Mouse (Mus musculus): ENCODE measurements around the gene Itgav. TPM values are rescaled to one million over a fixed set of nuclear protein-coding genes. Genes with fewer than 3 reads are reported as not detected.

Itgav gene
- 18.7 TPM for polyA plus RNA-seq (2014; fragmentation: Illumina TruSeq; extraction: RNeasy Lipid Tissue Mini Kit (QIAGEN cat#74804); ENCODE audit: low read depth, low replicate concordance)

DNA sequence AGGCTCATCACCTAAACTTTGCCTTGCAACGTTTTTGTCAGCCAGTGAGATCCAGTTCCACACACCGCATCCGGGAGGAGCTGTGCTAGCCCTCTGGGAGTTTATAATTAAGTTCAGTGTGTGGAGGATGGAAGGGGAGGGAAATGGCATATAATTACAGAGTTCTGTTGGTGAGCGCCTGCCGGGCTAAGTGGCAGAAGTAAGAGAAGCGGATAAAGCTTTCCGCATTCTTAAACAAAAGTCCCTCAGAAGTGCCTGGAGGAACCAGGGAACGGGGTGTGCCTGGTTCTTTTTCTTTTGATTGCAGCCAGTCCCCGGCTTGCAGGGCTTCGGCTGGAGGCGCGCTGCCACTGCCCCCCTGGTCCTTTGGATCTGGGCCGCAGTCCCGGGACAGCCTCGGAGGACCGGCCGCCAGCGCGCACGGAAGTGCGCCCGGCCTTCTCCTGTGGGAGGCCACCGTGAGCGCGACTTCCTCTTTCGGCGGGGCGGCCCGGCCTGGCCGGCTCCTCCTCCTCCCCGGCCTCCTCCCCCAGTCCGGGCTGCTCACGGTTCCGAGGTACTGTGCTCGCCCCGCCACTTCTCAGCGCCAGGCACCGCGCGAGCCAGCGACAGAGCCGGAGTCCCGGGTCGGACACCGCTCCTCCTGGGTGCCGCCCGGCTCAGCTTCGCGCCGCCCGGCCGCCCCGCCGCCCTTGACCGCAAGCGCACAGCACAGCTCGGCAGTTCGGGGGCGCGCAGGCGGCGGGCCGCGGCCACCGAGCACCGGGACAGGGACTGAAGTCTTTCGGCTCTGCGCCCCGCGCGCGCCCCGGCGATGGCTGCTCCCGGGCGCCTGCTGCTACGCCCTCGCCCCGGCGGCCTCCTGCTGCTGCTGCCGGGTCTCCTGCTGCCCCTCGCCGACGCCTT is at the start of gene Itgav:
Gene Itgav, plus strand, starts transcription at position 477 of the 906 bp plus-strand sequence.

GRCm38 (mm10) chr2:83812483-83813272 is 88.5 kb downstream of the Itgav start, which contains the start of gene Fam171b:
Fam171b (plus strand) TSS chr2:83812636.

Other genes starting within 250 kb of the Itgav start
- 58.0 TPM for gene Zc3h15, start 80.0 kb upstream of the Itgav start, polyA plus RNA-seq (2014; fragmentation: Illumina TruSeq; extraction: RNeasy Lipid Tissue Mini Kit (QIAGEN cat#74804); ENCODE audit: low read depth, low replicate concordance)
- 0.55 TPM for gene Fam171b, start 88.2 kb downstream of the Itgav start, polyA plus RNA-seq (2014; fragmentation: Illumina TruSeq; extraction: RNeasy Lipid Tissue Mini Kit (QIAGEN cat#74804); ENCODE audit: low read depth, low replicate concordance)
- not detected for gene Zswim2, start 216.8 kb downstream of the Itgav start, polyA plus RNA-seq (2014; fragmentation: Illumina TruSeq; extraction: RNeasy Lipid Tissue Mini Kit (QIAGEN cat#74804); ENCODE audit: low read depth, low replicate concordance)
- not detected for gene Gm13698, start 231.3 kb downstream of the Itgav start, polyA plus RNA-seq (2014; fragmentation: Illumina TruSeq; extraction: RNeasy Lipid Tissue Mini Kit (QIAGEN cat#74804); ENCODE audit: low read depth, low replicate concordance)
- gene Gm13693, start 237.1 kb downstream of the Itgav start, polyA plus RNA-seq (2014; fragmentation: Illumina TruSeq; extraction: RNeasy Lipid Tissue Mini Kit (QIAGEN cat#74804); ENCODE audit: low read depth, low replicate concordance) = not detected
- not detected for gene Gm13695, start 242.9 kb downstream of the Itgav start, polyA plus RNA-seq (2014; fragmentation: Illumina TruSeq; extraction: RNeasy Lipid Tissue Mini Kit (QIAGEN cat#74804); ENCODE audit: low read depth, low replicate concordance)
- not detected for gene Gm13696, start 248.7 kb downstream of the Itgav start, polyA plus RNA-seq (2014; fragmentation: Illumina TruSeq; extraction: RNeasy Lipid Tissue Mini Kit (QIAGEN cat#74804); ENCODE audit: low read depth, low replicate concordance)